ENCODE assay signal across 8 mouse cellular contexts in genomic region chr1:166843397-166843877, GRCm38 (mm10).
DNase-seq lines count a peak whose midpoint lies in the region; ATAC-seq and TF ChIP-seq lines count a peak whose summit lies in the region.

No protein-coding gene starts in this region.

- no peak overlapping the region for H3K9ac ChIP-seq in heart, embryonic 14.5 days (ENCODE audit: low read length)
- peak overlapping the region; percentile 59 for H3K9ac ChIP-seq in neural tube, embryonic 13.5 days

- H3K4me2 ChIP-seq in heart, embryonic 14.5 days (ENCODE audit: low read length) = peak overlapping the region; percentile 57
- peak overlapping the region; percentile 53 for H3K4me2 ChIP-seq in neural tube, embryonic 13.5 days

- H3K4me1 ChIP-seq in heart, embryonic 14.5 days (ENCODE audit: control insufficient read depth in 2 of 2, insufficient read depth in 2 of 2, low read length in 2 of 2) = peaks cover 2 to 7% of the 10 kb centered on the region in 2 experiments; a peak in 1 of 4 replicates
- peaks cover 45% of the 10 kb centered on the region for H3K4me1 ChIP-seq in neural tube, embryonic 13.5 days (replicated peaks)

- no peak for TF ChIP-seq CTCF in left cerebral cortex, adult 2 months (IDR thresholded peaks at IDR 0.05)

- no peak for ATAC-seq in cerebellum, adult (ENCODE audit: insufficient number of reproducible peaks, low FRiP score, low TSS enrichment)
- ATAC-seq in heart, embryonic 14.5 days (ENCODE audit: insufficient number of reproducible peaks, insufficient read depth, low FRiP score, low read depth) = no peak
- ATAC-seq in neural tube, embryonic 13.5 days (ENCODE audit: low read depth) = peak; percentile 66

- intact Hi-C loops in left cerebral cortex, adult 2 months (cut with DNase I) = no loop called here

- H3K4me3 ChIP-seq in heart, embryonic 14.5 days (ENCODE audit: control insufficient read depth in 1 of 2, insufficient read depth in 1 of 2, low read depth in 1 of 2, low read length in 2 of 2) = peak overlapping the region; percentile 18 to 22; a peak in 3 of 4 replicates
- peak overlapping the region; percentile 25 for H3K4me3 ChIP-seq in neural tube, embryonic 13.5 days
- no peak overlapping the region for H3K4me3 ChIP-seq in left cerebral cortex, adult 2 months

- under 1% methylated on average over 11 of the region's 11 CpGs for WGBS in heart, embryonic 14.5 days
- WGBS in neural tube, embryonic 13.5 days = 1% methylated on average over 11 of the region's 11 CpGs

- no peaks in the 10 kb centered on the region for H3K9me3 ChIP-seq in heart, embryonic 14.5 days (ENCODE audit: control insufficient read depth, low read length)
- no peaks in the 10 kb centered on the region for H3K9me3 ChIP-seq in neural tube, embryonic 13.5 days

- H3K27me3 ChIP-seq in heart, embryonic 14.5 days (ENCODE audit: control insufficient read depth, insufficient read depth, low read length) = no peaks in the 10 kb centered on the region
- no peaks in the 10 kb centered on the region for H3K27me3 ChIP-seq in neural tube, embryonic 13.5 days

- peak; percentile 45 to 62 for DNase-seq in cerebellum, postnatal 10 days
- peak; percentile 53 for DNase-seq in ZHBTc4 (ENCODE audit: low read depth, low spot score)
- DNase-seq in kidney, postnatal 10 days = peak; percentile 48
- no peak for DNase-seq in ovary, postnatal 36 days (ENCODE audit: low spot score)
- no peak for DNase-seq in left cerebral cortex, adult 2 months (ENCODE audit: extremely low spot score in 1 of 2, low spot score in 2 of 2)

- no peaks in the 10 kb centered on the region for H3K36me3 ChIP-seq in heart, embryonic 14.5 days (ENCODE audit: control insufficient read depth, insufficient read depth, low read length)
- no peaks in the 10 kb centered on the region for H3K36me3 ChIP-seq in neural tube, embryonic 13.5 days

- no peak overlapping the region for H3K27ac ChIP-seq in heart, embryonic 14.5 days (replicated peaks in 1 of 2; ENCODE audit: control insufficient read depth in 1 of 2, insufficient read depth in 1 of 2, low read depth in 2 of 2, low read length in 2 of 2)
- H3K27ac ChIP-seq in neural tube, embryonic 13.5 days (replicated peaks) = peak overlapping the region; percentile 83
- H3K27ac ChIP-seq in left cerebral cortex, adult 2 months = no peak overlapping the region

Comparison
In these comparisons a context has a peak if more than half of its experiments do, and no peak if none do; other contexts are left out.
1. DNase-seq: peak in cerebellum, postnatal 10 days (2 of 2), ZHBTc4 (single experiment) and kidney, postnatal 10 days (single experiment); none in ovary, postnatal 36 days (single experiment) and left cerebral cortex, adult 2 months (0 of 2).